Mouse (Mus musculus) liver, postnatal 0 days (tissue): ENCODE data around the gene Rtp1. TPM values are rescaled to one million over a fixed set of nuclear protein-coding genes. Genes with fewer than 3 reads are reported as not detected.

Source experiments
- ATAC-seq: fragments of 200-750 bp; cut with Nextera tagmentation; 2 replicates; pipeline ENCODE4 v1.8.0; 2017; ENCODE audit warnings: mild to moderate bottlenecking, moderate library complexity
- DNase-seq: peaks from one replicate; pipeline ENCODE4 v3.0.0-alpha.2; 2016
- H3K27ac ChIP-seq: fragments of 300-500 bp; sonication (generic); 2 replicates; pipeline ENCODE4 v1.5.1; 2014; ENCODE audit warnings: antibody characterized with exemption, moderate library complexity, mild to moderate bottlenecking, low read depth
- H3K27me3 ChIP-seq: fragments of 300-500 bp; sonication (generic); 2 replicates; pipeline ENCODE4 v1.6.1; 2014; ENCODE audit warnings: low read length, control low read depth, mixed read lengths; ENCODE audit not compliant: insufficient read depth
- H3K36me3 ChIP-seq: fragments of 300-500 bp; sonication (generic); replicated peaks from 2 replicates; pipeline ENCODE4 v1.6.1; 2014; ENCODE audit warnings: mild to moderate bottlenecking, control low read depth, low read length, moderate library complexity, mixed read lengths; ENCODE audit not compliant: insufficient read depth
- H3K4me1 ChIP-seq: fragments of 300-500 bp; sonication (generic); 2 replicates; pipeline ENCODE4 v1.6.1; 2014; ENCODE audit warnings: antibody characterized with exemption, mild to moderate bottlenecking, control low read depth; ENCODE audit not compliant: insufficient read depth
- H3K4me2 ChIP-seq: fragments of 300-500 bp; sonication (generic); 2 replicates; pipeline ENCODE4 v1.6.1; 2014; ENCODE audit warnings: low read depth, mild to moderate bottlenecking, low read length, moderate library complexity, mixed read lengths
- H3K4me3 ChIP-seq: fragments of 300-500 bp; sonication (generic); 2 replicates; pipeline ENCODE4 v1.5.1; 2014; ENCODE audit warnings: low read depth, low read length
- H3K9ac ChIP-seq: fragments of 300-500 bp; sonication (generic); replicated peaks from 2 replicates; pipeline ENCODE4 v1.6.1; 2014; ENCODE audit warnings: mild to moderate bottlenecking, moderate library complexity
- H3K9me3 ChIP-seq: fragments of 300-500 bp; sonication (generic); 2 replicates; pipeline ENCODE4 v1.6.1; 2016; ENCODE audit warnings: mild to moderate bottlenecking, control low read depth, low read length, mixed read lengths
- CTCF ChIP-seq: sonication (generic); IDR thresholded peaks from 2 replicates; pipeline ENCODE4 v1.5.1; 2016; ENCODE audit warnings: antibody characterized with exemption, low read depth
- EP300 ChIP-seq: IDR thresholded peaks from 2 replicates; pipeline ENCODE4 v1.6.1; 2016; ENCODE audit warnings: antibody characterized with exemption, low read depth, mild to moderate bottlenecking
- WGBS: fragments of 180-500 bp; shearing (Covaris S2); extraction: QIAGEN DNeasy Blood & Tissue Kit; methylation state at CpG from one replicate; pipeline ENCODE4 v1.1.7; 2014; ENCODE audit not compliant: insufficient replicate concordance; 5-methylcytosine and 5-hydroxymethylcytosine counted together
- polyA plus RNA-seq: library from polyadenylated mRNA; unstranded; fragments of >200 nt; fragmentation: Nextera tagmentation; extraction: Ambion mirVana; gene quantifications from 2 replicates; pipeline ENCODE4 v1.2.1, GENCODE M21; 2015

The Rtp1 gene
- polyA plus RNA-seq, 1 experiment from 2014 or later, result not detected

DNA sequence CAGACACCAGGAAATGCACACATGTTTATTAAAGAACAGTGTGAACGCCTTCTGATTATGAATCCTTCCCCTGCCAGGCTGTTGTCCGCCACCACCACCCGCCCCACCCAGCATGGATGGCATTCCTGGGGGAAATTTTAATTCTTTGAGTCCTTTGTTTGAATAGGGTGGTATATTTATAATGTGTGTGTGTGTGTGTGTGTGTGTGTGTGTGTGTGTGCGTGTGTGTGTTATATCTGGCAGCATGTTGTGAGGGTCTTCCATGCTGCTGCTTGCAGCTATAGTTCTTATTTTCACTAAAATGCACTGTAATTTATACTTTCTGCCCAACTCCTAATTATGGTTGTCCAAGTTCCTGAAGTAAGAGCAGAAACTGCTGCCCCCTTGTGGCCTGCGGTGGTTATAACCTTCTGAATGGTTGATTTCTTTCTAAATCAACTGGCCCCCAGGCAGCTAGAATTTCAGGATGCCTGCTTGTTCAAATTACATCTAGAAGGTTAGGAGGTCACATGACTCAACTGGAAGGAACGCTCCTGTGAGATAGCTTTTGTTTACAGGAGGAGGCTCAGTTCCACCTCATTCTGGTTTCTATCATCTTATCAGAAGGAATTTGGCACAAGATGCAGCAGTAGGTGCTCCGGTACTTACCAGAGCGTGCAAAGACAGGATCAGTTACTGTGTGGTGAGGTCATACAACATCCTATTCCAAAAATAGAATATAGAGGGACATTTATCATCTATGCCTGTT lies 25.8 kb upstream of the Rtp1 start:
- TF ChIP-seq CTCF, result peak; percentile 85
- TF ChIP-seq EP300, result no peak
- Histone ChIP-seq H3K9ac (no peak overlapping the region), H3K27me3 (no peaks in the 10 kb centered on the region), H3K36me3 (no peaks in the 10 kb centered on the region), H3K9me3 (no peaks in the 10 kb centered on the region), H3K27ac (no peak overlapping the region), H3K4me3 (no peak overlapping the region), H3K4me1 (no peaks in the 10 kb centered on the region), H3K4me2 (no peak overlapping the region)
- DNase-seq, result peak; percentile 80
- ATAC-seq, result no peak
- WGBS, result 54% methylated on average over 8 of the region's 8 CpGs

DNA sequence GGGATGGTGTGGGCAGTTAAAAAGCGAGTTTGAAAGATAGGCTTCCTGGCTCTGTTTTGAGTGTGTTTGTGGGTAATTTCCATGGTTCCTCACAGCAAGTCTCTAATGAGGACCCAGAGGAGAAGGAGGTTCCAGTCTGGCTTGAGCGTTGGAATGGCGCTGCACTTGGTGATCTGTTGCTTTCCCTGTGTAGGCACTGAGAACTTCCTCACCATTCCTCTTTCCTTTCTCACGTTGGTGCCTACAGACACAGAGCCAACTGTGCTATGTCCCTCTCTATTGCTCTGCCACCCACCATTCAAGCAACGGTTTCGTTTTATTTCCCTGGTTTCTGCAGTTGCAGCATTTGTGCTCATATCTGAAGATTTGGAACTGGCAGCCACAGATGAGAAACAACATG lies 16.0 kb upstream of the Rtp1 start:
- H3K4me2 ChIP-seq, result no peak overlapping the region
- WGBS, result 77% methylated on average over 6 of the region's 6 CpGs

DNA sequence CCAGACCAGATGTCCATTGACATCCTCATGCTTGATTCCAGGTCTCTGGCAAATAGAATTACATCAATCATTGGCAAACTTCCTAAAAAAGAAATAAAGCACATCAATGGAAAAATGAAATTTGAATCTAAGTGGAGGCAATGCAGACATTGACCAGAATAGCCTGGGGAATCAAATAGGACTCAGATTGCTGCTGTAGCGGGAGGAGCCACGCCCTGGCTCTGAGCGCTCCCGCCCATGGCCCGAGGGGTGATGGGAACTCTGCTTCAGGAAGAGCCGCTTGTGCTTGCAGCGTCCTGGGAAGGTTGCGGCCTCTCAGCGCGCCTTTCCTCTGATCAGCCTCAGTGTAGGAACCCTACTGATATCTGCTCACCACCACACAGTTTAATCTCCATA lies 12.7 kb upstream of the Rtp1 start:
- 37% methylated on average over 10 of the region's 10 CpGs for WGBS
- Histone ChIP-seq H3K4me2 (no peak overlapping the region), H3K27ac (0 out of 2 replicates have a peak overlapping the region, but pooled peaks have one; percentile 11), H3K27me3 (no peaks in the 10 kb centered on the region), H3K9ac (no peak overlapping the region), H3K4me3 (no peak overlapping the region), H3K36me3 (no peaks in the 10 kb centered on the region), H3K9me3 (no peaks in the 10 kb centered on the region), H3K4me1 (peaks cover 3% of the 10 kb centered on the region)
- DNase-seq, result peak; percentile 28
- ATAC-seq, result peak; percentile 48
- no peak for TF ChIP-seq EP300
- TF ChIP-seq CTCF, result no peak

More for the DNA sequence above, 16.0 kb upstream of the Rtp1 start:
- Histone ChIP-seq H3K9ac (no peak overlapping the region), H3K4me1 (peaks cover 3% of the 10 kb centered on the region; the same call in 1 of the 2 replicates), H3K27ac (no peak overlapping the region), H3K27me3 (no peaks in the 10 kb centered on the region), H3K9me3 (no peaks in the 10 kb centered on the region), H3K4me3 (no peak overlapping the region), H3K36me3 (no peaks in the 10 kb centered on the region)
- TF ChIP-seq EP300 (no peak), CTCF (no peak)
- DNase-seq (no peak), ATAC-seq (no peak)

DNA sequence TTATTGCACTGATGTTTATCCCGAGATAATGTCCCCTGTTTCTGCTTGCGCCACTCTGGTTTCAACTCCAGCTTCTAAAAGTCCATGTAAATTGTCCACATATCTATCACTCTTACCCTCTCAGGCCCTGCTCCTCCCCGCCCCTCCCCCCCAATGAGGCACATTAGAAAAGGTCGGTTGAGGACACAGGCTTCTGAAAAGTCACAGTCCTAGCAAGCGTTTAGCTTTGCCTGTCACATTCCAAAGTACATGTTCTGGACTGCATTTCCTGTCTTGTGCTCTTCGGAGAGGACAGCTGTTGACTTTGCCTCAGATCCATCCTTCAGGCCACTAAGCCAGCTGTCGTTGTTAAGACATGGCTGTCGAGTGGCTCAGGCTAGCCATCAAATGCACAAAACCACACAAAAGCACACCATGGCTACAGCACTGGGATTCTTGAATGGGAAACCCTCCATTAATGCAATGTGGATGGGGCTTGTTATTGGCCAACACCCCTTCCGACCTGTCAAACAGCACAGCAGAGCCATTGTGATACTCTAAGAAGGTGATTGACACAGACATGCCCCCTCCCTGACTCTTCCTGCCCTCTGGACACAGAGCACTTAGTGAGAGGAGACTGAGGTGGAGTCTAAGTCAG lies 12.2 kb upstream of the Rtp1 start:
- no peaks in the 10 kb centered on the region for H3K9me3 ChIP-seq
- peaks cover 3% of the 10 kb centered on the region for H3K4me1 ChIP-seq
- TF ChIP-seq CTCF (no peak), EP300 (no peak)
- peak; percentile 49 for ATAC-seq
- 49% methylated on average over 9 of the region's 9 CpGs for WGBS
- H3K4me3 ChIP-seq, result no peak overlapping the region
- H3K36me3 ChIP-seq, result no peaks in the 10 kb centered on the region
- DNase-seq, result peak; percentile 24
- 0 out of 2 replicates have a peak overlapping the region, but pooled peaks have one; percentile 55 for H3K27ac ChIP-seq
- H3K27me3 ChIP-seq, result no peaks in the 10 kb centered on the region
- H3K4me2 ChIP-seq, result no peak overlapping the region
- no peak overlapping the region for H3K9ac ChIP-seq

DNA sequence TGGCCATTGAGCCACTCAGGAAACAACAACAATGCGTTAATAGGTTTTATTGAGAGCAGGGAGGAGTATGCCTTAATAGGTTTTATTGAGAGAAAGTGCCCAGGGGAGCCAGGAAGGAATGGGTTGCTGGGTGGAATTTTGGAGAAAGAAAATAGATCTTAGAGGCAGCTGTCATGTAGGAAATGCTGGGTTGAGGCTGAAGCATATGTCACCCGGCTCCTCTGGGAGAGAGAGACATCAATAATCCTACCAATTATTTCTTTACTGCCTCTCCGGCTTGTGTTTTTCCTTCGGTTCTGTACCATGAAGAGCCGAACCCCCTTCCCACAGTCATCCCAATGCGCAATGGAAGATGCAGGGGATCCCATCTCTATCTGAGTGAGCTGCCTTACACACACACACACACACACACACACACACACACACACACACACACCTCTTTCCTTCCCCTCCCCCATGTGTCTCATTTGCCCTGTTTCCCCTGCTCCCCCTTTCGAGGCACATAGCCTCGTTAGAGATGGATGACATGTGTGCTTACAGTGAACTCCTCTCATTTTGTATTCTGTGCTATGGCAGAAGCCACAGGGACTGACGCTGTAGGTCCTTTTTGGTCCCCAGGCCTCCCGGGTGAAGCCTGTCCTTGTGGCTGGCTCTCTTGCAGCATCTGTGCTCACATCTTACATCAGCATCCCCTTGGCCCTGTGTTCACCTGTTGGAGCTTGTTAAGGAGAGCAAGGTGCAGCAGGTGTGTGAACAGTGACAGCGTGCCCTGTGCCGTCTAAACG lies 11.3 kb upstream of the Rtp1 start:
- H3K9ac ChIP-seq, result no peak overlapping the region
- no peaks in the 10 kb centered on the region for H3K36me3 ChIP-seq
- H3K27ac ChIP-seq, result no peak overlapping the region
- H3K9me3 ChIP-seq, result no peaks in the 10 kb centered on the region
- ATAC-seq, result no peak
- H3K4me3 ChIP-seq, result no peak overlapping the region
- 76% methylated on average over 13 of the region's 13 CpGs for WGBS
- TF ChIP-seq CTCF (no peak), EP300 (no peak)
- H3K27me3 ChIP-seq, result no peaks in the 10 kb centered on the region
- DNase-seq, result no peak
- no peak overlapping the region for H3K4me2 ChIP-seq
- peaks cover 3% of the 10 kb centered on the region for H3K4me1 ChIP-seq

DNA sequence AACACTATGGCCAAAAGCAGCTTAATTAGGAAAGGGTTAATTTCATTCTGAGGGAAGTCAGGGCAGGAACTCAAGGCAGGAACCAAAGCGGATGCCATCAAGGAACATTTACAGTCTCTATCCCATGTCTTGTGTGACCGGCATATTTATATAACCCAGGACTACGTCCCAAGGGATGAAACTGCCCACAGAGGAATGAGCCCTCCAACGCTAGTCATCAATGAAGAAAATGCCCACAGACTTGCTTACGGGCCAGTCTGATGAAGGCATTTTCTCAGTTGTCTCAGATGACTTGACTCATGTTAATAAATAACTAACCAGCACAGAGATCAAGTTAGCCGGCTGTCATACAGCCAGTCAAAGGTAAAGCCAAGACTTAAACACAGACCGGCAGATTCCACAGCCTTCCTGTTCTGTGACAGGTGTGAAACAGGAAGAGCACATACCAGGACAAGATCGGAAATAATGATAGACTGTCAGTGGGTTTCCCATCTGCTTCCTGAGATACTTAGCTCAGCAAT lies 9.3 kb upstream of the Rtp1 start:
- Histone ChIP-seq H3K4me2 (no peak overlapping the region), H3K27me3 (no peaks in the 10 kb centered on the region), H3K9ac (no peak overlapping the region), H3K9me3 (no peaks in the 10 kb centered on the region), H3K27ac (no peak overlapping the region), H3K4me1 (peaks cover 3% of the 10 kb centered on the region), H3K36me3 (no peaks in the 10 kb centered on the region), H3K4me3 (no peak overlapping the region)
- ATAC-seq (no peak), DNase-seq (no peak)
- WGBS, result 59% methylated on average over 8 of the region's 8 CpGs
- TF ChIP-seq CTCF (no peak), EP300 (no peak)
